Mouse (Mus musculus) heart, postnatal 0 days (tissue): ENCODE results near the gene Fubp1. TPM values are rescaled to one million over a fixed set of nuclear protein-coding genes. Genes with fewer than 3 reads are reported as not detected.

Source experiments
- ATAC-seq: fragments of 200-750 bp; cut with Nextera tagmentation; 2 replicates; pipeline ENCODE4 v1.8.0; 2017; ENCODE audit warnings: low read depth, moderate number of reproducible peaks, moderate library complexity; ENCODE audit not compliant: insufficient read depth
- DNase-seq: peaks from one replicate; pipeline ENCODE4 v3.0.0-alpha.2; 2016; ENCODE audit warnings: low spot score
- H3K27ac ChIP-seq: fragments of 300-500 bp; sonication (generic); 2 replicates; pipeline ENCODE4 v1.5.1; 2014; ENCODE audit warnings: low read depth, mild to moderate bottlenecking
- H3K27me3 ChIP-seq: fragments of 300-500 bp; sonication (generic); 2 replicates; pipeline ENCODE4 v1.6.1; 2014; ENCODE audit warnings: low read length, mixed read lengths; ENCODE audit not compliant: control insufficient read depth, insufficient read depth
- H3K36me3 ChIP-seq: fragments of 300-500 bp; sonication (generic); replicated peaks from 2 replicates; pipeline ENCODE4 v1.6.1; 2014; ENCODE audit warnings: low read length, mixed read lengths; ENCODE audit not compliant: control insufficient read depth, insufficient read depth
- H3K4me1 ChIP-seq: fragments of 300-500 bp; sonication (generic); 2 replicates; pipeline ENCODE4 v1.6.1; 2014; ENCODE audit warnings: antibody characterized with exemption; ENCODE audit not compliant: control insufficient read depth, insufficient read depth
- H3K4me2 ChIP-seq: fragments of 300-500 bp; sonication (generic); 2 replicates; pipeline ENCODE4 v1.6.1; 2014; ENCODE audit warnings: low read depth, mild to moderate bottlenecking, low read length, moderate library complexity
- H3K4me3 ChIP-seq: fragments of 300-500 bp; sonication (generic); 2 replicates; pipeline ENCODE4 v1.5.1; 2014; ENCODE audit warnings: low read depth, low read length
- H3K9ac ChIP-seq: fragments of 300-500 bp; sonication (generic); replicated peaks from 2 replicates; pipeline ENCODE4 v1.6.1; 2014; ENCODE audit warnings: low read depth, low read length, mixed read lengths
- H3K9me3 ChIP-seq: fragments of 300-500 bp; sonication (generic); replicated peaks from 2 replicates; pipeline ENCODE4 v1.6.1; 2016; ENCODE audit warnings: low read length; ENCODE audit not compliant: control insufficient read depth
- CTCF ChIP-seq: IDR thresholded peaks from 2 replicates; pipeline ENCODE4 v1.5.1; 2016; ENCODE audit warnings: antibody characterized with exemption, control low read depth, low read depth
- EP300 ChIP-seq: IDR thresholded peaks from 2 replicates; pipeline ENCODE4 v1.6.1; 2016; ENCODE audit warnings: antibody characterized with exemption, low read depth
- WGBS: fragments of 180-500 bp; shearing (Covaris S2); extraction: QIAGEN DNeasy Blood & Tissue Kit; methylation state at CpG from one replicate; pipeline ENCODE4 v1.1.7; 2014; 5-methylcytosine and 5-hydroxymethylcytosine counted together
- polyA plus RNA-seq: library from polyadenylated mRNA; unstranded; fragments of >200 nt; fragmentation: Nextera tagmentation; extraction: Ambion mirVana; gene quantifications from 2 replicates; pipeline ENCODE4 v1.2.1, GENCODE M21; 2015
- total RNA-seq: library from RNA; depleted of rRNA; stranded (reverse); fragments of >200 nt; gene quantifications from 2 replicates; pipeline ENCODE4 v1.2.3, GENCODE M21; 2014; ENCODE audit warnings: low replicate concordance

Gene Fubp1
- total and polyA plus RNA-seq, 2 experiments from 2014 or later = 71.2 to 72.9 TPM

- Histone ChIP-seq H3K4me2 (peak overlapping the region; percentile 63), H3K4me1 (peaks cover 17% of the 10 kb centered on the region), H3K9me3 (no peaks in the 10 kb centered on the region), H3K4me3 (peak overlapping the region; percentile 71), H3K36me3 (0 out of 2 replicates have a peak, but pooled peaks cover 3% of the 10 kb centered on the region), H3K9ac (peak overlapping the region; percentile 87), H3K27me3 (no peaks in the 10 kb centered on the region), H3K27ac (peak overlapping the region; percentile 99)
- ATAC-seq = peak; percentile 37
- peak; percentile 77 for DNase-seq
- TF ChIP-seq CTCF (no peak), EP300 (peak; percentile 82; the same call in 1 of the 2 replicates)
- WGBS = 4% methylated on average over 8 of the region's 8 CpGs
Observed at GRCm38 (mm10) chr3:152261948-152262347, 51.7 kb downstream of the Fubp1 start.

DNA sequence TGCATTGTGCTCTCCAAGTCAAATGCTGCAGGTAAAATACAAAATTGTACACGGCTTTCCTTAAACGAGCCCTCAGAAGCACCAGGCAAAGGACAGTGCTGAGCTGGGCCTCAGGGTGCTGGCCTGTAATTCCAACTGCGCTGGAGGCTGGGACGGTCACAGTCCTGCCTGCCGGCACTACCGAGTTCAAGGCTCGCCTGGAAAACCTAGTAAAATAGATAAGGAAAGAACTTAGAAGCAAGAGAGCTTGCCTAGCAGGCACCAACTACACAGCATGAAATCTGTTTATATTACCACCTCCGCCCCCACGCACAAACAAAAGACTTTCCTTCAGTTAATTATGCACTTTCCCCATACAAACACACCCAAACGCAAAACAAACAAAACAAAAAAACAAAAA lies 54.2 kb downstream of the Fubp1 start:
- TF ChIP-seq CTCF (no peak), EP300 (no peak)
- Histone ChIP-seq H3K9ac (peak overlapping the region; percentile 87), H3K9me3 (no peaks in the 10 kb centered on the region), H3K27me3 (no peaks in the 10 kb centered on the region), H3K4me2 (peak overlapping the region; percentile 63), H3K4me3 (peak overlapping the region; percentile 71), H3K27ac (peak overlapping the region; percentile 99), H3K4me1 (peaks cover 12% of the 10 kb centered on the region; the same call in 1 of the 2 replicates), H3K36me3 (no peaks in the 10 kb centered on the region)
- ATAC-seq (no peak), DNase-seq (no peak)
- 35% methylated on average over 10 of the region's 10 CpGs for WGBS

GRCm38 (mm10) chr3:152264830-152265229 lies 54.6 kb downstream of the Fubp1 start:
- peak overlapping the region; percentile 99 for H3K27ac ChIP-seq
- H3K9ac ChIP-seq = peak overlapping the region; percentile 87
- H3K36me3 ChIP-seq = no peaks in the 10 kb centered on the region
- peak; percentile 68 for DNase-seq
- 22% methylated on average over 12 of the region's 12 CpGs for WGBS
- H3K4me2 ChIP-seq = peak overlapping the region; percentile 63
- TF ChIP-seq CTCF = no peak
- TF ChIP-seq EP300 = no peak
- no peaks in the 10 kb centered on the region for H3K27me3 ChIP-seq
- H3K4me3 ChIP-seq = peak overlapping the region; percentile 71
- peaks cover 12% of the 10 kb centered on the region; the same call in 1 of the 2 replicates for H3K4me1 ChIP-seq
- peak; percentile 15; the same call in 1 of the 2 replicates for ATAC-seq
- no peaks in the 10 kb centered on the region for H3K9me3 ChIP-seq

DNA sequence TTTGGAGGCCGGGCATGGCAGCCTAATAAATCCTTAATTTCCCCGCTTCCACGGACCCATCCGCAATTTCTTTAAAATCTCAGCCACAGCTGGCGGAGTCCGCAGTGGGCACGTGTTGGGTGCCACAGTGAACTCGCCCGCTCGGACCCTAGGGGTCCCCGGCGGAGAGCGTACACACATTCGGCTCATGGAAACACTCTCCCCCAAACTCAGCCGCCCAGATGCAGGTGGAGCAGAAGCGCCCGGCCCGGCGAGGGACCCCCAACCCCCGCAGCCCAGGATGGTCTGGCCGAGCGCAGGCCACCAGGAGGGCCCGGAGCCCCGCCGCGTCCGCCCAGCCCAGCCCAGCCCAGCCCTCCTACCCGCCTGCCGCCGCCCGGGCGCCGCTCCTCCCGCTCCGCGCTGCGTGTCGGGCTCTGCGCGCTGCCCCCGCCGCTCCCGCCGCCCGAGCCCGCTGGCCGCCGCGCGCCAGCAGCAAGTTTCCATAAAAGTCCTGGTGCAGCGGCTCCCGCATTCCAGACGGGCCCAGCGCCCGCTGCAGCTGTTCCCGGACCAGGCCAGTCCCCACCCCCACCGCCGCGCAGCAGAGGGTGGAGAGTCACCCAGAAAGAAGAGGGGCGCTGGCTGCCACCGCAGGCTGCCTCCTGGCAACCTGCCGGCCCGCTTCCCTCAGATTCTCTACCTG lies 55.3 kb downstream of the Fubp1 start:
- TF ChIP-seq EP300 (peak; percentile 79; the same call in 1 of the 2 replicates), CTCF (no peak)
- Histone ChIP-seq H3K36me3 (no peaks in the 10 kb centered on the region), H3K9ac (peak overlapping the region; percentile 87), H3K27ac (peak overlapping the region; percentile 99), H3K4me1 (peaks cover 12% of the 10 kb centered on the region; the same call in 1 of the 2 replicates), H3K9me3 (no peaks in the 10 kb centered on the region), H3K4me2 (peak overlapping the region; percentile 63), H3K4me3 (peak overlapping the region; percentile 71), H3K27me3 (no peaks in the 10 kb centered on the region)
- DNase-seq = peak; percentile 82
- peak; percentile 87 for ATAC-seq
- WGBS = 2% methylated on average over 58 of the region's 63 CpGs

DNA sequence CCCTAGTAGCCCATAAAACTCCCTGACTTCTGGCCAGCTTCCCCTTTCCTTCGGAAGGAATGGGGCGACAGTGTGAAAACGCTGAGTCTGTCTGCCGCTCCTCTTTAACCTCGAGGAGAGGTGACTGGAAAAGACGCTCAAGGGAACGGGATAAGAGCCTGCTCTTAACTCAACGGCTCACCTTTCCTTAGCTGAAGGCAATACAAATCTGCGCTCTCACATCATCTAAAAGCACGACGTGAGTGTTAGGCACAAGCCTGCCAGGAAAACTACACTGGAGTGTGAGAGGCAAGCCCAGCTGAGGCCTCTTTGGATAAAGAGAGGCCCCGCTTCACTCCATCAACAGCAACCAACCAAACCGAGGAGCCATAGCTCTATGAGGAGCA lies 55.8 kb downstream of the Fubp1 start, which contains the start of gene Nexn:
Nexn (minus strand) TSS at position 315 of the 386 bp plus-strand sequence.
- no peaks in the 10 kb centered on the region for H3K36me3 ChIP-seq
- H3K4me2 ChIP-seq = peak within 1 kb of the TSS; percentile 63
- DNase-seq (peak; percentile 36), ATAC-seq (peak; percentile 15)
- no peaks in the 10 kb centered on the region for H3K27me3 ChIP-seq
- peak within 1 kb of the TSS; percentile 87 for H3K9ac ChIP-seq
- H3K9me3 ChIP-seq = no peaks in the 10 kb centered on the region
- H3K27ac ChIP-seq = peak within 1 kb of the TSS; percentile 99
- 6% methylated on average over 13 of the region's 13 CpGs for WGBS
- TF ChIP-seq EP300 (no peak), CTCF (no peak)
- H3K4me1 ChIP-seq = peaks cover 12% of the 10 kb centered on the region
- peak within 1 kb of the TSS; percentile 71 for H3K4me3 ChIP-seq
